Mouse (Mus musculus): ENCODE measurements at regions not wholly inside any gene's neighbourhood (a gene's known extent, or its start where the extent isn't known, plus 50 kb on each side); places are given as distances from the start of the nearest gene placed in this dataset.

GRCm38 (mm10) chr6:55592126-55592525 lies 88.9 kb downstream of the Neurod6 start:
- TF ChIP-seq POLR2A (IDR thresholded peaks at IDR 0.05; ENCODE audit: low read depth, low read length) (no peak), CTCF (IDR thresholded peaks at IDR 0.05; ENCODE audit: borderline replicate concordance, insufficient read depth, low read length) (no peak)
